Mouse (Mus musculus): Measurements from ENCODE around the gene Olfr95. TPM values are rescaled to one million over a fixed set of nuclear protein-coding genes. Genes with fewer than 3 reads are reported as not detected.
A peak's percentile ranks its signal among the peaks of the same experiment; 100 is the strongest.

Gene Olfr95
- polyA plus RNA-seq, 1 experiment, result not detected

- Histone ChIP-seq H3K4me1 (ENCODE audit: control insufficient read depth, insufficient read depth, low read length) (no peaks in the 10 kb centered on the region), H3K27ac (ENCODE audit: insufficient read depth, low read length) (no peak overlapping the region), H3K4me3 (ENCODE audit: insufficient read depth, low read length) (no peak overlapping the region)
- TF ChIP-seq POLR2A (IDR thresholded peaks at IDR 0.05; ENCODE audit: low read depth, low read length) (no peak), CTCF (IDR thresholded peaks at IDR 0.05; ENCODE audit: borderline replicate concordance, insufficient read depth, low read length) (no peak)
Observed at GRCm38 (mm10) chr17:37203917-37204236, 9.0 kb downstream of the Olfr95 start.

- Histone ChIP-seq H3K4me3 (ENCODE audit: insufficient read depth, low read length) (no peak overlapping the region), H3K4me1 (ENCODE audit: control insufficient read depth, insufficient read depth, low read length) (no peaks in the 10 kb centered on the region)
- peak; percentile 100 for TF ChIP-seq CTCF (IDR thresholded peaks at IDR 0.05; ENCODE audit: borderline replicate concordance, insufficient read depth, low read length)
- no peak for TF ChIP-seq POLR2A (IDR thresholded peaks at IDR 0.05; ENCODE audit: low read depth, low read length)
Observed at GRCm38 (mm10) chr17:37203206-37203916, 9.6 kb downstream of the Olfr95 start.

GRCm38 (mm10) chr17:37200894-37201293 is 12.0 kb downstream of the Olfr95 start, which contains the start of gene Olfr94:
Olfr94 (minus strand) TSS chr17:37200994.
- H3K27ac ChIP-seq (ENCODE audit: insufficient read depth, low read length), result no peak within 1 kb of the TSS
- TF ChIP-seq POLR2A (IDR thresholded peaks at IDR 0.05; ENCODE audit: low read depth, low read length), result no peak
- TF ChIP-seq CTCF (IDR thresholded peaks at IDR 0.05; ENCODE audit: borderline replicate concordance, insufficient read depth, low read length), result no peak
- H3K4me1 ChIP-seq (ENCODE audit: control insufficient read depth, insufficient read depth, low read length), result no peaks in the 10 kb centered on the region
- no peak within 1 kb of the TSS for H3K4me3 ChIP-seq (ENCODE audit: insufficient read depth, low read length)

More at GRCm38 (mm10) chr17:37203206-37203916, 9.6 kb downstream of the Olfr95 start:
- H3K27ac ChIP-seq (ENCODE audit: insufficient read depth, low read length), result no peak overlapping the region

DNA sequence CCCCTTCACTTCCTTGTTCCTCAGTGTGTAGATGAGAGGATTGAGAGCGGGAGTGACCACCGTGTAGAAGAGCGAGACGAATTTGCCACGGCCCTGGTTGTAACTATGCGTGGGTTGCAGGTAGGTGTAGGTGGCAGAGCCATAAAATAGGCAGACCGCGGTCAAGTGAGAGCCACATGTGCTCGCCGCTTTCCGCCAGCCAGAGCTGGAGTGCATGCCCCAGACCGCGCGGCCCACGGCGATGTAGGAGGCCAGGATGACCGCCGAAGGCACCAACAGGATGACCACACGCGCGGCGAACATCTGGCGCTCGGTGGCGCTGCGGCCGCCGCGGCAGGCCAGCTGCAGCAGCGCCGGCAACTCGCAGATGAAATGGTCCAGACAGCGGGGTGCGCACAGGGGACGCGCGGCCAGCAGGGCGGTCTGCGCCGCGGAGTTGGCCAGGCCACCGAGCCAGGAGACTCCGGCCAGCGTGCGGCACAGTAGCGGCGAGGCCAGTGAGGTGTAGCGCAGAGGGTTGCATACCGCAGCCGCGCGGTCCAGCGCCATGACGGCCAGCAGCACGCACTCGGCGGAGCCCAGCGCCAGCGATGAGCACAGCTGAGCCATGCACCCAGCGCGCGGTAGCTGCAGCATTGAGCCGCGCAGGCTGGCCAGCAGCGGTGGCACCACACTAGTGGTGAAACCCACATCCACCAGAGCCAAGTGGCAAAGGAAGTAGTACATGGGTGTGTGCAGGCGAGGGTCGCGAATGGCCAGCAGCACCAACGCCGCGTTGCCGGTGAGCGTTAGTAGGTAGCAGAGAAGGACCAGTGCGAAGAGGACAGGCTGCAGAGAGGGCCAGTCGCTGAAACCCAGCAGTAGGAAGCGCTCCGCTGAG is 15.8 kb downstream of the Olfr95 start:
- peak overlapping the region; percentile 27 for H3K4me3 ChIP-seq (ENCODE audit: insufficient read depth, low read length)
- H3K4me1 ChIP-seq (ENCODE audit: control insufficient read depth, insufficient read depth, low read length), result peaks cover 4% of the 10 kb centered on the region
- TF ChIP-seq POLR2A (IDR thresholded peaks at IDR 0.05; ENCODE audit: low read depth, low read length) (no peak), CTCF (IDR thresholded peaks at IDR 0.05; ENCODE audit: borderline replicate concordance, insufficient read depth, low read length) (0 out of 2 replicates have a peak, but pooled peaks have one; percentile 0)
- no peak overlapping the region for H3K27ac ChIP-seq (ENCODE audit: insufficient read depth, low read length)

- Histone ChIP-seq H3K4me1 (ENCODE audit: control insufficient read depth, insufficient read depth, low read length) (peaks cover 4% of the 10 kb centered on the region), H3K4me3 (ENCODE audit: insufficient read depth, low read length) (no peak overlapping the region), H3K27ac (ENCODE audit: insufficient read depth, low read length) (0 out of 2 replicates have a peak overlapping the region, but pooled peaks have one; percentile 17)
- TF ChIP-seq POLR2A (IDR thresholded peaks at IDR 0.05; ENCODE audit: low read depth, low read length), result no peak
- TF ChIP-seq CTCF (IDR thresholded peaks at IDR 0.05; ENCODE audit: borderline replicate concordance, insufficient read depth, low read length), result no peak
Observed at GRCm38 (mm10) chr17:37194782-37195181, 18.1 kb downstream of the Olfr95 start.

- H3K27ac ChIP-seq (ENCODE audit: insufficient read depth, low read length), result no peak within 1 kb of the TSS
- no peak within 1 kb of the TSS for H3K4me3 ChIP-seq (ENCODE audit: insufficient read depth, low read length)
- H3K4me1 ChIP-seq (ENCODE audit: control insufficient read depth, insufficient read depth, low read length), result peaks cover 4% of the 10 kb centered on the region
- no peak for TF ChIP-seq CTCF (IDR thresholded peaks at IDR 0.05; ENCODE audit: borderline replicate concordance, insufficient read depth, low read length)
Observed at GRCm38 (mm10) chr17:37193656-37194055, 19.3 kb downstream of the Olfr95 start, which contains the start of gene Ubd. Ubd (plus strand) TSS chr17:37193892.

- peaks cover 4% of the 10 kb centered on the region for H3K4me1 ChIP-seq (ENCODE audit: control insufficient read depth, insufficient read depth, low read length)
- H3K27ac ChIP-seq (ENCODE audit: insufficient read depth, low read length), result no peak overlapping the region
- TF ChIP-seq POLR2A (IDR thresholded peaks at IDR 0.05; ENCODE audit: low read depth, low read length) (no peak), CTCF (IDR thresholded peaks at IDR 0.05; ENCODE audit: borderline replicate concordance, insufficient read depth, low read length) (no peak)
- no peak overlapping the region for H3K4me3 ChIP-seq (ENCODE audit: insufficient read depth, low read length)
Observed at GRCm38 (mm10) chr17:37193032-37193431, 19.9 kb downstream of the Olfr95 start.

DNA sequence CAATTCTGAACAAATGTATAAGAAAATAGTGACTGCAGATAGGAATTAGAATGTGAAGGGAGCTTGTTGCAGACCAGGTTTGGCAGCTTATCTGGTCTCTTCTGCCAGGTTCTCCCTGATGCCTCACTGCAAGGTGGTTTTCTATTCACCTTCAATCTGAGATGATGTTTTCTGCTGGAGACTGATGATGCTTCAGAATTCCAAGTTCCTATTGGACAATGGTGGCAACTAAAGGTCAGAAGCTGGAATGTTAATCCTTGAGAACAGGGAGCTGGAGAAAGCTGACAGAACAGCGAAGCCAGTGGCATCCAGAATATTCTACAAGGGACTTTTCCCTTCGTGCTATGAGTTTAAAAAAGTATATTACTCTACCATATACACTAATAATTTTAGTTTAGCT is 22.2 kb downstream of the Olfr95 start:
- H3K4me1 ChIP-seq (ENCODE audit: control insufficient read depth, insufficient read depth, low read length), result peaks cover 4% of the 10 kb centered on the region
- no peak overlapping the region for H3K4me3 ChIP-seq (ENCODE audit: insufficient read depth, low read length)
- no peak for TF ChIP-seq CTCF (IDR thresholded peaks at IDR 0.05; ENCODE audit: borderline replicate concordance, insufficient read depth, low read length)
- no peak for TF ChIP-seq POLR2A (IDR thresholded peaks at IDR 0.05; ENCODE audit: low read depth, low read length)
- no peak overlapping the region for H3K27ac ChIP-seq (ENCODE audit: insufficient read depth, low read length)

DNA sequence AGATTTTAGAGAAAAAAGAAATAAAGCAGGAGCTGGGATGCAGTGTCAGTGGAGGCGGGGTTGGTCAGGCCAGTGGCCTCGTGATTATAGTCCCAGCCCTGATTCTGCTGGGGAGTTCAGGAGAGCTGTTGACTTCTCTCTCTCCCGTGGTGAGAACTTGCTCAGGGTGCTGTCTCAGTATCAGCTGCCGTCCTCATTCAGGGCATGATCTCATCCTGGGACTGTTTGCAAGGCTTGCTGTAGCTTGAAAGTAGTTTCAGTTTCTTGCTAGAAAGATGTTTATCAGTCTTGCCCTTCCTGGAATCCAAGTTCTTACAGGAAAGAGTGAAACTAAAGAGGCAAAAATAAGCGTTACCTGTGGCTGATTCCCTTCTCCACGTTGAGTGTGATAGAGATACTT is 27.4 kb downstream of the Olfr95 start:
- no peak overlapping the region for H3K27ac ChIP-seq (ENCODE audit: insufficient read depth, low read length)
- no peaks in the 10 kb centered on the region for H3K4me1 ChIP-seq (ENCODE audit: control insufficient read depth, insufficient read depth, low read length)
- TF ChIP-seq CTCF (IDR thresholded peaks at IDR 0.05; ENCODE audit: borderline replicate concordance, insufficient read depth, low read length), result no peak
- TF ChIP-seq POLR2A (IDR thresholded peaks at IDR 0.05; ENCODE audit: low read depth, low read length), result no peak
- H3K4me3 ChIP-seq (ENCODE audit: insufficient read depth, low read length), result no peak overlapping the region

GRCm38 (mm10) chr17:37161394-37161793 is 51.5 kb downstream of the Olfr95 start, which contains the start of gene Olfr93:
Olfr93 (minus strand) TSS chr17:37161494.
- Histone ChIP-seq H3K4me1 (ENCODE audit: control insufficient read depth, insufficient read depth, low read length) (no peaks in the 10 kb centered on the region), H3K27ac (ENCODE audit: insufficient read depth, low read length) (no peak within 1 kb of the TSS), H3K4me3 (ENCODE audit: insufficient read depth, low read length) (no peak within 1 kb of the TSS)
- TF ChIP-seq CTCF (IDR thresholded peaks at IDR 0.05; ENCODE audit: borderline replicate concordance, insufficient read depth, low read length) (no peak), POLR2A (IDR thresholded peaks at IDR 0.05; ENCODE audit: low read depth, low read length) (no peak)

Other genes with a start within 250 kb of the Olfr95 start
- not detected in 2 replicates for gene 2410137M14Rik, start 231.9 kb downstream of the Olfr95 start, polyA plus RNA-seq (2011; ENCODE audit: insufficient read length, low read depth, missing spikeins)
- 0.51 and 1.1 TPM in 2 replicates for gene H2-M5, start 223.6 kb downstream of the Olfr95 start, polyA plus RNA-seq (2011; ENCODE audit: insufficient read length, low read depth, missing spikeins)
- 67.2 and 80.0 TPM in 2 replicates for gene Zfp57, start 212.0 kb downstream of the Olfr95 start, polyA plus RNA-seq (2011; ENCODE audit: insufficient read length, low read depth, missing spikeins)
- not detected in 2 replicates for gene Mog, start 189.7 kb downstream of the Olfr95 start, polyA plus RNA-seq (2011; ENCODE audit: insufficient read length, low read depth, missing spikeins)
- 49.1 and 56.8 TPM in 2 replicates for gene Gabbr1, start 167.2 kb downstream of the Olfr95 start, polyA plus RNA-seq (2011; ENCODE audit: insufficient read length, low read depth, missing spikeins)
- not detected in 2 replicates for gene Olfr90, start 124.6 kb downstream of the Olfr95 start, polyA plus RNA-seq (2011; ENCODE audit: insufficient read length, low read depth, missing spikeins)
- gene Olfr91, start 114.8 kb downstream of the Olfr95 start, polyA plus RNA-seq (2011; ENCODE audit: insufficient read length, low read depth, missing spikeins), result not detected in 2 replicates
- not detected in 2 replicates for gene Olfr92, start 93.0 kb downstream of the Olfr95 start, polyA plus RNA-seq (2011; ENCODE audit: insufficient read length, low read depth, missing spikeins)
- not detected in 2 replicates for gene Olfr93, start 51.6 kb downstream of the Olfr95 start, polyA plus RNA-seq (2011; ENCODE audit: insufficient read length, low read depth, missing spikeins)
- not detected in 2 replicates for gene Ubd, start 19.2 kb downstream of the Olfr95 start, polyA plus RNA-seq (2011; ENCODE audit: insufficient read length, low read depth, missing spikeins)
- gene Olfr94, start 12.1 kb downstream of the Olfr95 start, polyA plus RNA-seq (2011; ENCODE audit: insufficient read length, low read depth, missing spikeins), result not detected in 2 replicates
- not detected in 2 replicates for gene Olfr96, start 7.0 kb upstream of the Olfr95 start, polyA plus RNA-seq (2011; ENCODE audit: insufficient read length, low read depth, missing spikeins)
- gene Olfr97, start 24.2 kb upstream of the Olfr95 start, polyA plus RNA-seq (2011; ENCODE audit: insufficient read length, low read depth, missing spikeins), result not detected in 2 replicates
- gene Olfr98, start 50.6 kb upstream of the Olfr95 start, polyA plus RNA-seq (2011; ENCODE audit: insufficient read length, low read depth, missing spikeins), result not detected in 2 replicates
- 5.3 and 5.7 TPM in 2 replicates for gene H2-M3, start 57.1 kb upstream of the Olfr95 start, polyA plus RNA-seq (2011; ENCODE audit: insufficient read length, low read depth, missing spikeins)
- gene Olfr99, start 70.3 kb upstream of the Olfr95 start, polyA plus RNA-seq (2011; ENCODE audit: insufficient read length, low read depth, missing spikeins), result not detected in 2 replicates
- gene Olfr101, start 91.2 kb upstream of the Olfr95 start, polyA plus RNA-seq (2011; ENCODE audit: insufficient read length, low read depth, missing spikeins), result not detected in 2 replicates
- gene Olfr102, start 103.9 kb upstream of the Olfr95 start, polyA plus RNA-seq (2011; ENCODE audit: insufficient read length, low read depth, missing spikeins), result not detected in 2 replicates
- not detected in 2 replicates for gene Olfr103, start 126.6 kb upstream of the Olfr95 start, polyA plus RNA-seq (2011; ENCODE audit: insufficient read length, low read depth, missing spikeins)
- not detected in 2 replicates for gene Olfr104-ps, start 146.5 kb upstream of the Olfr95 start, polyA plus RNA-seq (2011; ENCODE audit: insufficient read length, low read depth, missing spikeins)
- gene Olfr105-ps, start 165.9 kb upstream of the Olfr95 start, polyA plus RNA-seq (2011; ENCODE audit: insufficient read length, low read depth, missing spikeins), result not detected in 2 replicates
- not detected in 2 replicates for gene Olfr106-ps, start 177.3 kb upstream of the Olfr95 start, polyA plus RNA-seq (2011; ENCODE audit: insufficient read length, low read depth, missing spikeins)
- gene Olfr107, start 186.1 kb upstream of the Olfr95 start, polyA plus RNA-seq (2011; ENCODE audit: insufficient read length, low read depth, missing spikeins), result not detected in 2 replicates
- not detected in 2 replicates for gene Olfr108, start 232.4 kb upstream of the Olfr95 start, polyA plus RNA-seq (2011; ENCODE audit: insufficient read length, low read depth, missing spikeins)
- not detected in 2 replicates for gene Olfr109, start 245.8 kb upstream of the Olfr95 start, polyA plus RNA-seq (2011; ENCODE audit: insufficient read length, low read depth, missing spikeins)

Data from embryonic fibroblast, embryonic 13.5 days (primary cell).